In the genomic region with DNA sequence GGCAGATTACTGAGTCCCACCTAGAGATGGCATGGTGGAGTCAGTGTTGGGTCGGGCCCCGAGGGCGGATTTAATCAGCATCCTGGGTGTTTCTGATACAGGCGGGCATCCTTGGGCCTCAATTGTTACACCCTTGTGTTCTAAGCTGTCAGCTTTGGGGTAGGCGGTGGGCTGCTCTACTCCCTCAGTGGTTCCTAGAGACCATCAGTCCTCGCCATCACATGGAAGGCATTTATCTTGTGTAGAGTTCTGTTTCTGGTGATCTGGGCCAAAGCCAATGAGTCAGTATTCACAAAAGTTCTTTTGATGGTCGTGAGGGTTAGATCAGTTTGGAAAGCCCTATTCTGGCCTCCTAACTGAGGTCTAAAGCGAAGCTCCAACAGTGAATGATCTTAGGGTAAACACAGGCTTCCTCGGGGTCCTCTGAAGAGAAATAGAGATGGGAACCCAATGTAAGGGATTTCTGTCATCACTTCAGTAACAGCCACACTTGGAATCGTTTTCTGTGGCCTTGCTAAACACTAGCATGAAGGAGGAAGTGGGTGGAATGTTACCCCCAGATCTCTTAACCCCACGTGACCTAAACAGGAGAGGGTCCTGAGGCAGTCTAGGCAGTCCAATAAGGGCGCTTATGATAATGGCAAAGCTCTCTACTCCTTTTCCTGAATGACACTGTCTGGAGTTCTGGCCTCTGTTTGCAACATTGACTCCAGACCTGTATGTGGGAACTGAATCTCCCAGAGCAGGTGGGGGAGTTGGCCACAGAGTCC, we compare ENCODE assay signal across 14 mouse cellular contexts.
"Had no signal": no experiment of that assay in that cellular context is flagged by ENCODE, and none has a peak within 500 bp of the region (broad histone marks: within the 10 kb centered on the region; RNA-seq: fewer than 3 reads in every experiment).

No protein-coding gene starts in this region.

- ATAC-seq: intestine, embryonic 16.5 days; midbrain, embryonic 16.5 days had no signal

- H3K4me2 ChIP-seq: limb, embryonic 12.5 days; neural tube, embryonic 13.5 days had no signal

- H3K27ac ChIP-seq: limb, embryonic 12.5 days; midbrain, embryonic 10.5 days; neural tube, embryonic 13.5 days had no signal

- H3K36me3 ChIP-seq: limb, embryonic 12.5 days; midbrain, embryonic 10.5 days; neural tube, embryonic 13.5 days had no signal

- H3K4me3 ChIP-seq: limb, embryonic 12.5 days; midbrain, embryonic 10.5 days; neural tube, embryonic 13.5 days had no signal

- H3K9me3 ChIP-seq: limb, embryonic 12.5 days; midbrain, embryonic 10.5 days; neural tube, embryonic 13.5 days had no signal

- H3K9ac ChIP-seq: limb, embryonic 12.5 days; neural tube, embryonic 13.5 days had no signal

- DNase-seq: kidney, adult 2 months; kidney, postnatal 36 days; layer of hippocampus, adult 9-11 months; layer of hippocampus, postnatal 36 days; liver; retina, postnatal 1 day; right cerebral cortex, postnatal 4 days; spleen, adult 18-20 months; thymus, postnatal 4 days had no signal
